Mouse (Mus musculus) intestine, embryonic 15.5 days (tissue): ENCODE measurements at regions not wholly inside any gene's neighbourhood (a gene's known extent, or its start where the extent isn't known, plus 50 kb on each side); places are given as distances from the start of the nearest gene placed in this dataset.

Source experiments
- ATAC-seq: fragments of 200-750 bp; cut with Nextera tagmentation; 2 replicates; pipeline ENCODE4 v1.8.0; 2017; ENCODE audit warnings: moderate TSS enrichment, moderate library complexity
- H3K27ac ChIP-seq: fragments of 300-500 bp; sonication (generic); 2 replicates; pipeline ENCODE4 v1.5.1; 2015; ENCODE audit warnings: mild to moderate bottlenecking, inconsistent platforms
- H3K27me3 ChIP-seq: fragments of 300-500 bp; sonication (generic); replicated peaks from 2 replicates; pipeline ENCODE4 v1.6.1; 2015; ENCODE audit warnings: inconsistent platforms
- H3K36me3 ChIP-seq: fragments of 300-500 bp; sonication (generic); 2 replicates; pipeline ENCODE4 v1.6.1; 2015; ENCODE audit warnings: inconsistent platforms
- H3K4me1 ChIP-seq: fragments of 300-500 bp; sonication (generic); replicated peaks from 2 replicates; pipeline ENCODE4 v1.6.1; 2015; ENCODE audit warnings: inconsistent platforms
- H3K4me2 ChIP-seq: fragments of 300-500 bp; sonication (generic); replicated peaks from 2 replicates; pipeline ENCODE4 v1.6.1; 2015; ENCODE audit warnings: mild to moderate bottlenecking, inconsistent platforms
- H3K4me3 ChIP-seq: fragments of 300-500 bp; sonication (generic); replicated peaks from 2 replicates; pipeline ENCODE4 v1.5.1; 2015; ENCODE audit warnings: inconsistent platforms
- H3K9ac ChIP-seq: fragments of 300-500 bp; sonication (generic); 2 replicates; pipeline ENCODE4 v1.6.1; 2015; ENCODE audit warnings: inconsistent platforms
- H3K9me3 ChIP-seq: fragments of 300-500 bp; sonication (generic); 2 replicates; pipeline ENCODE4 v1.6.1; 2016; ENCODE audit warnings: inconsistent platforms
- WGBS: fragments of 180-500 bp; shearing (Covaris S2); methylation state at CpG from one replicate; pipeline ENCODE4 v1.1.7; 2015; 5-methylcytosine and 5-hydroxymethylcytosine counted together

DNA sequence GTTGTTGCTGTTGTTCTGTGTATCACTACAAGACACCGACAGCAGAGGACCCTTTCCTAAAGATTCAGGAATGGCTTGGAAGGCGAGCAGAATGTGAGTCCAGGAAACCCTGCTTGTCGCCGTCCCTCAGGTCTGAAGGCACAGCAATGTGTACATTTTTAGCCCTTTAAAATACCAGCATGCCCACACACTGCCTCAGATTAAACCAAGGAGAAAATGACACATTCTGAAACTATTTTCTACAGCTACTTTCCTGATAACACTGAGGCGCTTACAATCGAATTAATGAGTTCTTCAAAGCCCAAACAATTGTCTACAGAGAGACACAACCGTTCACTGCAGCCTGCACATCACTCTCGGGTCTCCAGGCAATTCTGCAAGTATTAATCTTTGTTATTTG, 211.5 kb upstream of the Spdye4c start:
- Histone ChIP-seq H3K36me3 (no peaks in the 10 kb centered on the region), H3K27ac (no peak overlapping the region), H3K27me3 (no peaks in the 10 kb centered on the region), H3K9me3 (no peaks in the 10 kb centered on the region), H3K4me1 (peaks cover 4% of the 10 kb centered on the region; the same call in 1 of the 2 replicates), H3K4me3 (no peak overlapping the region), H3K4me2 (no peak overlapping the region), H3K9ac (no peak overlapping the region)
- 48% methylated on average over 8 of the region's 8 CpGs for WGBS
- ATAC-seq, result no peak

- WGBS, result 58% methylated on average over 7 of the region's 7 CpGs
- ATAC-seq, result no peak
Observed at GRCm38 (mm10) chr2:128380581-128380980, 210.4 kb upstream of the Spdye4c start.

GRCm38 (mm10) chr2:128381684-128382205, 209.3 kb upstream of the Spdye4c start:
- Histone ChIP-seq H3K27me3 (no peaks in the 10 kb centered on the region), H3K4me1 (peaks cover 8% of the 10 kb centered on the region; the same call in 1 of the 2 replicates), H3K4me2 (no peak overlapping the region), H3K27ac (no peak overlapping the region), H3K9me3 (no peaks in the 10 kb centered on the region), H3K9ac (no peak overlapping the region), H3K4me3 (no peak overlapping the region), H3K36me3 (no peaks in the 10 kb centered on the region)
- WGBS, result 90% methylated on average over 5 of the region's 5 CpGs
- no peak for ATAC-seq

More at GRCm38 (mm10) chr2:128380581-128380980, 210.4 kb upstream of the Spdye4c start:
- H3K36me3 ChIP-seq, result no peaks in the 10 kb centered on the region
- peaks cover 4% of the 10 kb centered on the region; the same call in 1 of the 2 replicates for H3K4me1 ChIP-seq
- H3K4me3 ChIP-seq, result no peak overlapping the region
- H3K4me2 ChIP-seq, result no peak overlapping the region
- H3K9ac ChIP-seq, result no peak overlapping the region
- no peak overlapping the region for H3K27ac ChIP-seq
- H3K9me3 ChIP-seq, result no peaks in the 10 kb centered on the region
- no peaks in the 10 kb centered on the region for H3K27me3 ChIP-seq

DNA sequence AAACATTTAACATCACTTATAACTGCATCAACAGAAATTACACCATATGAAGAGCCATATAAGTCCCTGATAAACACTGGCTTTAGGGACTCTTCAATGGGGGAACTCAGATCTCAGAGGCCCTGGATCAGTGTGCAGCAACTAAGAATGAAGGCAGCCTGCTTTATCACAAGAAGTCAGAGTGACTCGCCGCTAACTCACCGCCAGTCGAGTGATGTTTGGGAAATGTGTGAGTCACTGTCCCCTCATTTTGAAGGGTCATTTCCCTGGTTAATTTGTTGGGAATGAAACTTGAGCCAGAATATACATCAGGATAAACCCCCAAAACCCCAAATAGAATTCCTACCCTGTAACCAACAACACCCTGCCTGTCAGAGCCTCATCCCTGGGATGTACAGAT, 208.5 kb upstream of the Spdye4c start:
- H3K9me3 ChIP-seq, result no peaks in the 10 kb centered on the region
- ATAC-seq, result no peak
- no peaks in the 10 kb centered on the region for H3K36me3 ChIP-seq
- H3K4me3 ChIP-seq, result no peak overlapping the region
- H3K4me1 ChIP-seq, result 0 out of 2 replicates have a peak, but pooled peaks cover 3% of the 10 kb centered on the region
- 60% methylated on average over 4 of the region's 4 CpGs for WGBS
- H3K27me3 ChIP-seq, result no peaks in the 10 kb centered on the region
- no peak overlapping the region for H3K9ac ChIP-seq
- H3K4me2 ChIP-seq, result no peak overlapping the region
- no peak overlapping the region for H3K27ac ChIP-seq

DNA sequence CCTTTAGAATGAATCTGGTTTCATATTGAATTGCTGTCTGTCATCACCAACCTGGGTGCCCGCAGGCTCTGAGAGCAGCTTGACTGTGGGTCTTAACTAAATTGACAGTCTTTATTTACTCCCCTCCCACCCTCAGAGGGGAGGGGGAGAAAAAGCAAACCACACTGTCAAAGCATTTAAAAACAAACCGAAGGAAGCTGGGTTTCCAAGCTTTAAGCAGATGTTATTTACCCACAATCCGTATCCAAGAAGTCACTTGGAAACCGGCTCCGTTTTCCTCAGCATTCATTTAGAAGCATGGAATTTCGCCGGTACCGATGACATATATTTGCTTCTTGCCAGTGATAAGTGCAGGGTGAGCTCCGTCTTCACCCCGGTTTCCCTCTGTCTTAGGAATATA, 206.4 kb upstream of the Spdye4c start:
- H3K4me2 ChIP-seq, result no peak overlapping the region
- H3K4me1 ChIP-seq, result 0 out of 2 replicates have a peak, but pooled peaks cover 6% of the 10 kb centered on the region
- no peak overlapping the region for H3K4me3 ChIP-seq
- no peak overlapping the region for H3K9ac ChIP-seq
- H3K9me3 ChIP-seq, result no peaks in the 10 kb centered on the region
- 63% methylated on average over 10 of the region's 10 CpGs for WGBS
- no peak overlapping the region for H3K27ac ChIP-seq
- ATAC-seq, result no peak
- H3K36me3 ChIP-seq, result no peaks in the 10 kb centered on the region
- no peaks in the 10 kb centered on the region for H3K27me3 ChIP-seq

GRCm38 (mm10) chr2:128386846-128387621, 204.0 kb upstream of the Spdye4c start:
- Histone ChIP-seq H3K27me3 (no peaks in the 10 kb centered on the region), H3K4me2 (no peak overlapping the region), H3K27ac (no peak overlapping the region), H3K36me3 (no peaks in the 10 kb centered on the region), H3K4me3 (no peak overlapping the region), H3K9me3 (no peaks in the 10 kb centered on the region), H3K9ac (no peak overlapping the region), H3K4me1 (0 out of 2 replicates have a peak, but pooled peaks cover 6% of the 10 kb centered on the region)
- ATAC-seq, result 0 out of 2 replicates have a peak, but pooled peaks have one; percentile 26
- 48% methylated on average over 4 of the region's 4 CpGs for WGBS

DNA sequence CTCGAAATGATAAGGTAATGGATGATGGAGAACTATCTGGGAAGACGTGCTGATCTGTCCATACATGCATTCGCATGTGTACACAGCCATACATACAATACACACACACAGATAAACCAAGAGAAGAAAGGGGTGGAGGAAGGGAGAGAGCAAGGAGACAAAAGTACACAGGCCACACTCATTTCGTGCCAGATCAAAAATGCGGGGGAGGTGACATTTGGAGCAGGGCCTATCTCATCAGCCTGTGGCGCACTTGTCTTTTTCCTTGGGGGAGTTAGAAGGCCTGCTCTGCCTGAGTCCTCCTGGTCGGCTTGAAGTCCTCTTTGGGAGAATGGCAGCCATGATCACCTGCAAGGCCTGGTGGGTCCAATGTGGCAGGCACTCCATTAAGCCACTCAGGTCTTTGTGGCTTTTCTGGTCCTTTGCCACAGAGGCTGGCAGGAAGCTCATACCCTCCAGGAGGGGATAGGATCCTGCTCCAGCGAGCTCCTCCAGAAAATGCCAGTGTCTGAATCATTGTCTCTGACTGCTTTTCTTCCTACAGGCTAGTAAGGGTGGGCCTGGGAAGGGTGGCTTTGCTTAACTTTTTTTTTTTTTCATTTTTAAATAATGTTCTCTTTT, 203.0 kb upstream of the Spdye4c start:
- Histone ChIP-seq H3K36me3 (no peaks in the 10 kb centered on the region), H3K4me2 (no peak overlapping the region), H3K4me3 (no peak overlapping the region), H3K9me3 (no peaks in the 10 kb centered on the region), H3K4me1 (0 out of 2 replicates have a peak, but pooled peaks cover 6% of the 10 kb centered on the region), H3K27me3 (no peaks in the 10 kb centered on the region), H3K27ac (no peak overlapping the region), H3K9ac (no peak overlapping the region)
- ATAC-seq, result no peak
- WGBS, result 88% methylated on average over 8 of the region's 8 CpGs

DNA sequence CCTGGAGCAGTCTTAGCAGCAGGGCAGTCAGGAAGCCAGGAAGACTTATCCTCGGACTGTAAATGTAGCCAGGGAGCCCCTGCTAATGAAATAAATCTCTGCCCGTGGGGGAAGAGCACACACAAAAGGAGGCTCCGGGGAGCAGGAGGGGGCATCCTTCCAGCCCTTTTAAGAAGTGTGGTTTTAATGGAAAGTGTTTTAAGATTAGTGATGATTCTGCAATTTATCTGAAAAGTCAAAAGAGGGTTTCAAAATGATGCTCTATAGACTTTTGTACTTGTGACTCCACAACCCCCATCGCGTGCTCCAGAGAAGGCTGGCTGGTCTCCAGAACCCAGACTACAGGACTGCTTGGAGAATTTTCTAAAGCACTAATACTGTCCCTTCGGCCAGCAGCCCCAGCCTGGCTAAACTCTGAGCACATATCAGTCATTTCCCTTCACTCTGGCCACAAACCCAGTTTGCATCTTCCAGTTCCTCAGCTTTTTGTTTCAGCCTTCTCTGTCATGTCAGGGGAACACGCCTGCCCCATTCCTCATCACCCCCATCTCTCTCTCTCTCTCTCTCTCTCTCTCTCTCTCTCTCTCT, 202.0 kb upstream of the Spdye4c start:
- no peak overlapping the region for H3K27ac ChIP-seq
- H3K9me3 ChIP-seq, result no peaks in the 10 kb centered on the region
- ATAC-seq, result no peak
- no peak overlapping the region for H3K4me3 ChIP-seq
- no peaks in the 10 kb centered on the region for H3K27me3 ChIP-seq
- 31% methylated on average over 7 of the region's 7 CpGs for WGBS
- H3K4me2 ChIP-seq, result no peak overlapping the region
- H3K4me1 ChIP-seq, result 0 out of 2 replicates have a peak, but pooled peaks cover 6% of the 10 kb centered on the region
- H3K36me3 ChIP-seq, result no peaks in the 10 kb centered on the region
- no peak overlapping the region for H3K9ac ChIP-seq

- WGBS, result 20% methylated on average over 9 of the region's 9 CpGs
- Histone ChIP-seq H3K9ac (no peak overlapping the region), H3K4me1 (peaks cover 2% of the 10 kb centered on the region; the same call in 1 of the 2 replicates), H3K36me3 (no peaks in the 10 kb centered on the region), H3K4me3 (no peak overlapping the region), H3K27me3 (no peaks in the 10 kb centered on the region), H3K9me3 (no peaks in the 10 kb centered on the region), H3K27ac (no peak overlapping the region), H3K4me2 (no peak overlapping the region)
- no peak for ATAC-seq
Observed at GRCm38 (mm10) chr2:128392344-128392743, 198.7 kb upstream of the Spdye4c start.

DNA sequence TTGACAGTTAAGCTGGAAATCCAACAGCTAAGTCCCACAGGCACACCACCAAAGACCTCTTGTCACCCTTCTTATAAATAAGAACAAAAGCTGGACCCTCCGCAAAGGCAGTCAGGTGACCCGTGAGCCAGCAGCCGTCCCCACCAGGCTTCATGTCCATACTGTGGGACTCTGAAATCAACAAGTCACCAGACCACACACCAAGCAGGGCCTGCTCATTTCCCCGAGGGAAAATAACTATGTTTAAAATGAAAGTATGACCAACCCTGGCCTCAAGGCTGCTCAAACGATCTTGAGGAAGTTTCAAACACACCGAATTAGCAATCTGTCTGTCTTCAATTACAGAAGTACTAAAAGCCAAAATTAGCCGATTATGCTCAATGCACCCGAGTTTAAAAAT, 197.6 kb upstream of the Spdye4c start:
- Histone ChIP-seq H3K27ac (no peak overlapping the region), H3K9me3 (no peaks in the 10 kb centered on the region), H3K36me3 (no peaks in the 10 kb centered on the region), H3K4me2 (no peak overlapping the region), H3K27me3 (no peaks in the 10 kb centered on the region), H3K4me3 (no peak overlapping the region), H3K9ac (no peak overlapping the region), H3K4me1 (peaks cover 2% of the 10 kb centered on the region; the same call in 1 of the 2 replicates)
- WGBS, result 32% methylated on average over 8 of the region's 8 CpGs
- ATAC-seq, result no peak

DNA sequence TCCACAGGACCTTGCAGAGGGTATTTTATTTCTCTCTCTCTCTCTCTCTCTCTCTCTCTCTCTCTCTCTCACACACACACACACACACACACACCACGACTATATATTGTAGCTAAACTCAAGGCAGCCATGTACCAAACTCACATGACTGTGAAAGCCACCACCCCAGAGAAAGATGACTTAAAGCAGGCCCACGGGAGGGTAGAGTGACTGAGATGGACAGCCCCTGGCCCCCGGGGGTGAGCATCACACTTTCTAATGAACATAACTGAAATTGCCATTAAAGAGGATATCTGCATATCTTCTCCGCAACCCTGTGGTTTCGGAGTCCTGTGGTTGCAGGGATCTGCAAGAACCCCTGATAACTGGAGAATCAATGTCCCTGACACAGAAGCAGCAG, 197.1 kb upstream of the Spdye4c start:
- Histone ChIP-seq H3K36me3 (no peaks in the 10 kb centered on the region), H3K9ac (no peak overlapping the region), H3K27me3 (no peaks in the 10 kb centered on the region), H3K27ac (no peak overlapping the region), H3K4me1 (peaks cover 2% of the 10 kb centered on the region; the same call in 1 of the 2 replicates), H3K4me2 (no peak overlapping the region), H3K9me3 (no peaks in the 10 kb centered on the region), H3K4me3 (no peak overlapping the region)
- no peak for ATAC-seq
- 77% methylated on average over 5 of the region's 5 CpGs for WGBS

DNA sequence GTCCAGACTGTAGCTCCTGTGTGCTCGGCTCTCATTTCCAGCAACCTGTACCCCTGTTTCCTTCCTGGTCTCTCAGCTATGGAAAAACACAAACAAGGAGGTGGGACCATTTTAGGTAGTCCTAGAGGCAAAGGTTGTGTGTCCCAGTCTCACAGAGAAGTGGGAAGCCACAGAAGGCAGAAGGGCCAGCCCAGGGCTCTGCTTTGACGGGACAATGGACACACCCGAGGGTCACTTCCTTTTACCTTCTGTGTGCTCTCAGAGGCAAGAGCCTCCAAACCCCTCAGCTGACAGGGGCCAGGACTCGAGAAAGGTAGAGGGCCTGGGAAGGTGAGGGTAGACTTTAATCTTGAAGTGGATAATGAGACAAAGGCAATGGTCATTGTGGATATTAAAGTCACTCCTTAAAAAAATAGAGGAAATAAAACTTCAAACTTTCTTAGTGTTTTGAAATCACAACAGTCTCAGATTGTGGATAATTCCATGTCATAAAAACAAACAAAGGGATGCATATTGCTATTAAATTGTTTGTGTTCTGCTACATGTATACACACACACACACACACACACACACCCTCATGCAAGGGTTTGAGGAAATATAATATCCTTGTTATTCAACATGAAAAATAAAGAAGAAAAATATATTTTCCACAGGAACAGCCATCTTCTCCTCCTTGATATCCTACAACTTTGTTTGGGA, 195.6 kb upstream of the Spdye4c start:
- H3K4me3 ChIP-seq, result no peak overlapping the region
- ATAC-seq, result peak; percentile 37; the same call in 1 of the 2 replicates

More for the DNA sequence above, 195.6 kb upstream of the Spdye4c start:
- Histone ChIP-seq H3K9ac (no peak overlapping the region), H3K4me1 (no peaks in the 10 kb centered on the region; the same call in 1 of the 2 replicates), H3K4me2 (no peak overlapping the region), H3K9me3 (no peaks in the 10 kb centered on the region), H3K27me3 (no peaks in the 10 kb centered on the region), H3K36me3 (no peaks in the 10 kb centered on the region), H3K27ac (no peak overlapping the region)
- 53% methylated on average over 4 of the region's 4 CpGs for WGBS
